Mouse (Mus musculus): ENCODE results near the gene Wnt3. TPM values are rescaled to one million over a fixed set of nuclear protein-coding genes. Genes with fewer than 3 reads are reported as not detected.

Wnt3 gene
- polyA plus RNA-seq, 1 experiment from 2014 or later: 0.04 TPM

DNA sequence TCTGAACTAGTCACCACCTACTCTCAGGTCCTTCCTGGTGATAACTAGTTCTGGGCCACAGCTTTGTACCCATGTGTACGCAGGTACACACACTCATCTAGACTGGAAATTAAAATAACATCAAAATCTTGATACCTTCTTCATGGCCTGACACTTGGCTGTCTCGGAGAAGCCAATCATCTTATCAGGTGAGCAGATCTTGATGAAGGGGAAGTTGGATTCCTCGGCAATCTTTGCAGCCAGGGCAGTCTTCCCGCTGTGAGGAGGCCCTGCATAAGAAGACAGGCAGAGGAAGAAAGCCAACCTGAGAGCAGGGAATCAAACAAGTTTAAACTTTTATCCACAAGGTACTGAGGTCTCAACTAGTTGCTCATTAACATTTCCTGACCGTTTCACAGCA, 84.8 kb downstream of the Wnt3 start:
- H3K4me1 ChIP-seq: 0 out of 2 replicates have a peak, but pooled peaks cover 2% of the 10 kb centered on the region
- no peak overlapping the region for H3K27ac ChIP-seq
- H3K36me3 ChIP-seq: peaks cover 56% of the 10 kb centered on the region
- no peak for ATAC-seq
- 54% methylated on average over 5 of the region's 5 CpGs for WGBS (ENCODE audit: insufficient replicate concordance)
- H3K9ac ChIP-seq: no peak overlapping the region
- H3K4me2 ChIP-seq: no peak overlapping the region
- no peaks in the 10 kb centered on the region for H3K27me3 ChIP-seq (replicated peaks)
- no peaks in the 10 kb centered on the region for H3K9me3 ChIP-seq (replicated peaks)
- no peak overlapping the region for H3K4me3 ChIP-seq

DNA sequence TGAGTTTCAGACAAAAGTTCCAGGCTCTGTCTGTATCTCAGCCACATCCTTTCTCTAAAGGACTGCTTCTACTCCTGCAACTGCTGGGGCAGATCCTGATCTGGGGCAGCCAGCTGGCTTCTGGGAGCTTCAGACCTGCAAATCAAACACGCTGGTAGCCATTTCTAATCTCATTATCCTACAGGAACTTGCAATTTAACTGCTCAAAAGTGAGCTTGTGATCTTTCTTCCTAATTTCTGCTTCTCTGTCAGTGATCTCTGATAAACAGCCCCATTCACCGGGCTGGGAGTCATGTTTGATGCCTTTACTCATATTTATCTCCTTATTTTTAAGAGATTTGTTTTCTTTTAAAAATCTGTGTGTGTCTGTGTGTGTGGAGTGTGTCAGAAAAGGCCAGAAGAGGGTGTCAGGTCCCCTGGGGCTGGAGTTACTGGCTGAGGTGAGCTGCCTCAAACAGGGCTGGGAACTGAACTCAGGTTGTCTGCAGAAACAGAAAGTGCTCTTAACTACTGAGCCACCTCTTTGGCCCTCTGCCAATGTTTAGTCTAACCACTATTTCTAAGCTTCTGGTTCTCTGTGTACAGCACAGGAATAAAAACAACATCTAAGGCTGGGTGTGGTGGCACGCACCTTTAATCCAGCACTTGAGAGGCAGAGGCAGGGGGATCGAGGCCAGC, 86.1 kb downstream of the Wnt3 start:
- H3K9me3 ChIP-seq (replicated peaks): no peaks in the 10 kb centered on the region
- peaks cover 57% of the 10 kb centered on the region for H3K36me3 ChIP-seq
- H3K4me3 ChIP-seq: no peak overlapping the region
- H3K27me3 ChIP-seq (replicated peaks): no peaks in the 10 kb centered on the region
- H3K4me1 ChIP-seq: no peaks in the 10 kb centered on the region
- no peak for ATAC-seq
- H3K4me2 ChIP-seq: no peak overlapping the region
- H3K9ac ChIP-seq: no peak overlapping the region
- WGBS (ENCODE audit: insufficient replicate concordance): 66% methylated on average over 4 of the region's 4 CpGs
- H3K27ac ChIP-seq: no peak overlapping the region

DNA sequence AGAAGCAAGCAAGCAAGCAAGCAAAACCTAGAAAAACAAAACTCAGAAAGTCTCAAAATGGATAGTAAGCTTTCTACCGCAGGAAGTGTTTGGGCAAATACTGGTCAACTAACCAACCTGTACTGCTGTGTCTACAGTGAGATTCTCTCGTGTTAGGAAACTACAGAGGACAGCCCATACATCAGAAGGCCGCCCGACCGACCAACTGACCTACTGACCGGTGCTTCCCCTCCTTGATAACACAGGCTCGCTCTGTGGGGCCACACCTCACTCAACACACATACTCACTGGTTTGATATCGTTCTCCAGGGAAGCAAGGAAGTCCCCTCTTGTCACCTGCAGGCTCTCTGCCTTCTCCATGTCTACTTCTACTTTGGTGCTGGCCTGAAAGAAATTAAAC, 89.0 kb downstream of the Wnt3 start:
- Histone ChIP-seq H3K4me1 (no peaks in the 10 kb centered on the region), H3K27ac (no peak overlapping the region), H3K36me3 (peaks cover 45% of the 10 kb centered on the region), H3K9ac (no peak overlapping the region), H3K27me3 (replicated peaks) (no peaks in the 10 kb centered on the region), H3K4me3 (no peak overlapping the region), H3K9me3 (replicated peaks) (no peaks in the 10 kb centered on the region), H3K4me2 (no peak overlapping the region)
- 62% methylated on average over 8 of the region's 8 CpGs for WGBS (ENCODE audit: insufficient replicate concordance)
- no peak for ATAC-seq

DNA sequence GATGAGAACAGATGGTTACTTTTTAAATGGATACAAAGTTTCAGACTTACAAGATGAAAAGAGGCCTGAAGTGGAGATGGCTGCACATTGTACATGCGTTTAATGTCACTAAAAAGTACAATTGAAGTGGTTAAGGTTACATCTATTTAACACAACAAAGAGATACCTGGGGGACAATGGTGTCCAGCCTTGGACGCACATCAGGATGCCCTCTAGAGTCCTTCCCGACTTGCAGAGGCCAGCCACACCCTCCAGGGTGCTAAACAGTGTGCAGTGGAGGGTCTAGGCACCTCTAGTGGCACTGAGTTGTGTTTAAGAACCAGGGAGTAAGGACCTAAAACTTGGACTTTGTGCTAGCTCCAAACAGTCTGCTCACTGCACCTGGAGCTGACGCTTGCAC, 90.5 kb downstream of the Wnt3 start:
- H3K9me3 ChIP-seq (replicated peaks): no peaks in the 10 kb centered on the region
- H3K27me3 ChIP-seq (replicated peaks): no peaks in the 10 kb centered on the region
- WGBS (ENCODE audit: insufficient replicate concordance): 84% methylated on average over 4 of the region's 4 CpGs
- no peak overlapping the region for H3K4me3 ChIP-seq
- H3K9ac ChIP-seq: no peak overlapping the region
- no peak overlapping the region for H3K4me2 ChIP-seq
- peaks cover 4% of the 10 kb centered on the region; the same call in 1 of the 2 replicates for H3K4me1 ChIP-seq
- ATAC-seq: no peak
- H3K36me3 ChIP-seq: peaks cover 33% of the 10 kb centered on the region
- no peak overlapping the region for H3K27ac ChIP-seq

- Histone ChIP-seq H3K4me3 (no peak overlapping the region), H3K27ac (no peak overlapping the region), H3K4me2 (no peak overlapping the region), H3K9me3 (replicated peaks) (no peaks in the 10 kb centered on the region), H3K4me1 (peaks cover 4% of the 10 kb centered on the region; the same call in 1 of the 2 replicates), H3K36me3 (peaks cover 33% of the 10 kb centered on the region), H3K9ac (no peak overlapping the region), H3K27me3 (replicated peaks) (no peaks in the 10 kb centered on the region)
- WGBS (ENCODE audit: insufficient replicate concordance): 73% methylated on average over 7 of the region's 7 CpGs
- no peak for ATAC-seq
These were observed 91.4 kb downstream of the Wnt3 start for GRCm38 (mm10) chr11:103865346-103865745.

Other genes with a start within 250 kb of the Wnt3 start
- gene Gm884, start 153.0 kb upstream of the Wnt3 start, polyA plus RNA-seq (2016; fragmentation: Nextera tagmentation; extraction: Ambion mirVana): not detected in 2 replicates
- not detected in 2 replicates for gene Lyzl6, start 135.3 kb upstream of the Wnt3 start, polyA plus RNA-seq (2016; fragmentation: Nextera tagmentation; extraction: Ambion mirVana)
- gene Rprml, start 124.6 kb upstream of the Wnt3 start, polyA plus RNA-seq (2016; fragmentation: Nextera tagmentation; extraction: Ambion mirVana): not detected in 2 replicates
- gene Gosr2, start 76.3 kb upstream of the Wnt3 start, polyA plus RNA-seq (2016; fragmentation: Nextera tagmentation; extraction: Ambion mirVana): 54.4 and 55.2 TPM in 2 replicates
- 0.12 TPM in 1 of 2 replicates, not detected in the other for gene Wnt9b, start 24.3 kb upstream of the Wnt3 start, polyA plus RNA-seq (2016; fragmentation: Nextera tagmentation; extraction: Ambion mirVana)
- 39.9 and 40.6 TPM in 2 replicates for gene Nsf, start 179.9 kb downstream of the Wnt3 start, polyA plus RNA-seq (2016; fragmentation: Nextera tagmentation; extraction: Ambion mirVana)
- gene Arf2, start 192.6 kb downstream of the Wnt3 start, polyA plus RNA-seq (2016; fragmentation: Nextera tagmentation; extraction: Ambion mirVana): 22.7 and 24.5 TPM in 2 replicates

Data from liver, embryonic 12.5 days (tissue).